Mouse (Mus musculus): ENCODE results near the gene Fkbpl.

DNA sequence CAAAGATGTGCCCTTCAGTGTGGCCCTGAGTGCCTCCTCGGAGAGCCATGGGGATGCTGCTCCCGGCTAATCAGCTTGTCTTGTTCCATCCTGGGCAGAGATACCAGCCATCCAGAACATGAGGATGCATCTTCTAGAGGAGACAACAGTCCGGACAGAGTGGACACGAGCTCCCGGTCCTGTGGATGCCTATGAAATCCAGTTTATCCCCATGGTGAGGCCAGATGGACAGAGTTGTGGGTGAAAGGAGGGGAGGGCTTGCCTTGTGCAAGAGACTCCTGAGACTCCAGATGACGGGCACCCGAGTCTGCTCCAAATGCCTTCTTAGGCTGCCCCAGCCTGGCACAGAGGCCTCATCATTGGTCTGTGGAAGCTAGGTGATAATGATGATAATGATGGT is 28.6 kb downstream of the Fkbpl start:
- no peak for TF ChIP-seq MAX (IDR thresholded peaks at IDR 0.05; ENCODE audit: low read length)
- TF ChIP-seq POLR2AphosphoS2 (IDR thresholded peaks at IDR 0.05; ENCODE audit: low read length): no peak
- TF ChIP-seq RAD21 (IDR thresholded peaks at IDR 0.05; ENCODE audit: low read depth, low read length): no peak
- no peak for TF ChIP-seq CTCF (IDR thresholded peaks at IDR 0.05 in 2 of 3, conservative IDR thresholded peaks at IDR 0.05 in 1 of 3; ENCODE audit: control insufficient read depth in 1 of 3, insufficient read depth in 1 of 3, low read depth in 2 of 3, low read length in 3 of 3, poor library complexity in 1 of 3, severe bottlenecking in 1 of 3)
- TF ChIP-seq EP300 (IDR thresholded peaks at IDR 0.05; ENCODE audit: low read depth in 1 of 2, low read length in 2 of 2): no peak
- no peak for TF ChIP-seq MAFK (IDR thresholded peaks at IDR 0.05; ENCODE audit: borderline replicate concordance, low read depth, low read length)
- no peak for TF ChIP-seq NRF1 (IDR thresholded peaks at IDR 0.05; ENCODE audit: insufficient read depth, low read depth, low read length, poor library complexity, severe bottlenecking)
- TF ChIP-seq GATA1 (IDR thresholded peaks at IDR 0.05; ENCODE audit: low read depth, low read length): no peak
- TF ChIP-seq ELF1 (IDR thresholded peaks at IDR 0.05; ENCODE audit: low read depth, low read length): no peak
- no peak for TF ChIP-seq ZNF384 (IDR thresholded peaks at IDR 0.05; ENCODE audit: low read depth, low read length)
- no peak for TF ChIP-seq POLR2A (IDR thresholded peaks at IDR 0.05; ENCODE audit: control insufficient read depth in 1 of 2, insufficient read depth in 1 of 2, low read depth in 1 of 2, low read length in 2 of 2, poor library complexity in 1 of 2)
